Mouse (Mus musculus): ENCODE measurements around the gene Mdm1. TPM values are rescaled to one million over a fixed set of nuclear protein-coding genes. Genes with fewer than 3 reads are reported as not detected.

Gene Mdm1
- 1 to 10 TPM; 7.6 to 9.6 TPM for total RNA-seq (2021)
- long read RNA-seq, experiment 1, partial matches to known transcripts = 1 of 10 reads
- long read RNA-seq, experiment 1, other reads (novel, unspliced or antisense) = 7 of 10 reads
- long read RNA-seq, experiment 2, partial matches to known transcripts = 0 of 6 reads
- long read RNA-seq, experiment 2, other reads (novel, unspliced or antisense) = 1 of 6 reads

DNA sequence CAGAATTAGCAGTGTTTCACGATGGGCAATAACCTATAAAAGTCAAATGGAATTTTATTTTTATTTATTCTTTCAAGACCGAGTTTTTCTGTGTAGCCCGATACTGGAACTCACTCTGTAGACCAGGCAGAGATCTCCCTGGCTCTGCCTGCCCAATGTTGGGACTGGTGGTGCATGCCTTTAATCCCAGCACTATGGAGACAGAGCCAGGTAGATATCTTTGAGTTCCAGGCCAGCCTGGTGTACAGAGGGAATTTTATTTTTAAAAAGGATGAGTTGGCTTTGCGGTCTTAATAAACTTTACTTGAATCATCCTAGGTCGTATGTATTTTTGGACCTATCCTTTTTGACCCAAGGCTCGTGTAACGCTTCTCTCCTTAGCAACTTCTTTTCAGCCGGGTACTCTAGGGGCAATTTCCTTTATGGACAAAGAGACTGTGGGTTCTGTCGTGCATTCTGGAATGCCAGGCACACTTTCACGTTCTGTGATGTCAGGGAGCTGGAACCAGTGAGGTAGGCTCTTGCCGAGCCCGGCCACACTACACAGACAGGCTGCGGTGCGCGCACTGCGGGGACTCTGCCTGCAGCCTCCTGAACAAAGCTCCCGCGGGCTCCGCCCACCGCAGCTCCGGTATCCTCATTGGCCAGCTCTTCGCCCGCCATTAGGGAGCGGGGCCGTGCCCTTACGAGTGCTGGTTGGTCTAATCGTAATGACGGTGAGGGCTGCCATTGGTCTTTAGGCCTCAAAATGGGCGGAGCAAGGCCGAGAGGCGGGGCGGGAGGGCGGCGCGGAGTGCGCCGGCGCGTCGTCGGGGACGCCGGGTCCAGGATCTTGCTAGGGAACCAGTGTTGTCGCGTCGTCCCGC is at the start of gene Mdm1:
TSS of gene Mdm1 (plus strand) at position 794 of the 866 bp plus-strand sequence.
- DNase-seq (ENCODE audit: low spot score in 2 of 2) = peak; percentile 95 to 96

DNA sequence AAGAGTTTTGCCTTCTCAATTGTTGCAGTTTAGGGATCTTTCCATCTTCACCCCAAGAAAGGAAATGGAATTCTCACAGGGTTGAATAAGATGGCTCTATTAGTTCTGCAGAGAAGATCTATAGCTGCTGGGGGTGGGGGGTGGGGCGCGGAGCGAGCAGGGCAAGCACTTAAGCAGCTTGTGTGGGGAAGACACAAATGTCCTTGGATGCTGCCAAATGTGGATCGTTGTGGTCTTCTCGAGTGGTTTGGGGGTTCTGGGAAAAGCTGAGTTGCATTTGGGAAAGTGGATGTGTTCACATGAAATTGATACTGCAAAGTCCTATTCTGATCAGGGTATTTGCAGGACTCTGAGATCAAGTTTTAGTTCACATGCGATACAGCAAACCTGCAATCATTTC is 48.9 kb upstream of the Mdm1 start:
- no peak for DNase-seq (ENCODE audit: low spot score in 2 of 2)

DNA sequence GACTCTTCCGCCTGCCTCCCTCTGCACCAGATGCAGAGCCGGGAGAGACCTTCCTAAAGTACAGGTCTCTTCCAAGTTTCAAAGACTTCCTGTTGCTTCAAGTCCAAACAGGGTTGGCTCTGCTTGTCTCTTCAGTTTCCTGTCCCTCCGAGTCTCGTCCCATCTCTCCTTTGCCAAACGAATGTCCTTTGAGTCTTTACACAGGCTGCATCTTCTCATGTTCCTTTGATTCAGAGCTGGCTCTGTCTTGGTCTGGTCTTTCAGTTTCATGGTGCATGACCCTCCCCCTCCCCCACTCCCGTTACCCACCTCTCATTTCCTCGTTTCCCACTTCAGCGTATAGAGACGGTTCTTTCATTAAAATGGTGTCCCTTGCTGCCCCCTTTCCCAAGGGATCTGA is 47.9 kb upstream of the Mdm1 start:
- DNase-seq (ENCODE audit: low spot score in 2 of 2) = no peak

DNA sequence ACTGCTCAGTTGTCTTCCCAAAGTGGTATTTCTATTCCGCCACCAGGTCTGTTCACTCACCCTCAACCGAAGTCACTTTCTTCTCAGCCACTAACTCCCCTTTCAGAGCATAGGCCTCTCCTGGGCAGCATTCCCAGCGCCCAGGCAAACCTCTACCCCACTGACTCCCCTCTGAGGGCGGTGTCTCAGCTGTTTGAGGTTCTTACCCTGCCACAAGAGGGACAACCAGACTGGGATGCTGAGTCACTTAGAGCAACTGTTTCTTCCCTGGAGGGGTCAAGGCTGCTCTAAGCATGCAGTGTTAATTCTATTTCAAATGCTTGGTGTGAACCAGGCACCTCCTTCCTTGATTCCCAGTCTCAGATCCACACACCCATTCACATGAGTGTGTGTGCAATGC is 46.8 kb upstream of the Mdm1 start:
- DNase-seq (ENCODE audit: low spot score in 2 of 2) = no peak

DNA sequence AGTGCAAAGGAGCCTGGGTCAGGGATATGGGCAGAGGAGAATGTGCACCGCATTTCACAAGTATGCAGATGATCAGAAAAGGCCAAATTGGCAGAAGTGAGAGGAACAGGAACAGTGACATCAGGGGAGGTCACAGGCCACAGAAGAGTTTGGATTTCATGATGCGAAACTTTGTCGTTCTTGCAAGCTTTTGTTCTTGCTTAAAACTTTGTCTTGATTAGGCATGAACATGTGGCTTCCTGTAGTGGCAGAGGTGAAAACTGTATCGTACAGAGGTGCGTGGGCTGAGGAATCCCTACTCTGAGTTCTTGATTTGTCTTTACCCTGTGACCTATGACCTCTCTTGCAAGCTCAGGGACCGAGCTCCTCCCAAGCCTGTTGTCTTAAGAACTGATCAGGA is 45.4 kb upstream of the Mdm1 start:
- no peak for DNase-seq (ENCODE audit: low spot score in 2 of 2)

DNA sequence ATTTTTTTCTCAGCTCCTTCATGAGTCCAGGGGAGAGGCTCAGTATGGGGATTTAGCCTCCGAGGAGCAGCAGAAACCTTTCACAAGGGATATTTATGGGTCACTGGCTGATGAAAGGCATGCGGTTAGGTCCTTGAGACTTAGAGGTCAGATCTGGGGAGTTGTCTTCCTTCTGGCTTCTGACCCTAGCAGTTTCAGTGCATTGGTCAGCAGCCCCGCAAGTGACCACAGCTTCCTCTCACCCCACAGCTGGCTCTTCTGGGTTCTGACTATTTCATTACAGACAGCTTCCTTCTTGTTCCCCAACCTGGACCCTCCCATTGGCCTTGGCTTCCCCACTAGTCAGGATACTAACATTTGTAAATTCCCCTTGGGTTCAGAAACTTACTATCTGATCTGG is 43.7 kb upstream of the Mdm1 start:
- no peak for DNase-seq (ENCODE audit: low spot score in 2 of 2)

GRCm38 (mm10) chr10:118100570-118100969 is 41.0 kb upstream of the Mdm1 start:
- no peak for DNase-seq (ENCODE audit: low spot score in 2 of 2)

GRCm38 (mm10) chr10:118101056-118101455 is 40.6 kb upstream of the Mdm1 start:
- no peak for DNase-seq (ENCODE audit: low spot score in 2 of 2)

GRCm38 (mm10) chr10:118103020-118103666 is 38.5 kb upstream of the Mdm1 start:
- DNase-seq (ENCODE audit: low spot score in 2 of 2) = peak; percentile 56 to 81

GRCm38 (mm10) chr10:118103906-118104305 is 37.7 kb upstream of the Mdm1 start:
- DNase-seq (ENCODE audit: low spot score in 2 of 2) = no peak

GRCm38 (mm10) chr10:118107031-118107430 is 34.6 kb upstream of the Mdm1 start:
- DNase-seq (ENCODE audit: low spot score in 2 of 2) = no peak

DNA sequence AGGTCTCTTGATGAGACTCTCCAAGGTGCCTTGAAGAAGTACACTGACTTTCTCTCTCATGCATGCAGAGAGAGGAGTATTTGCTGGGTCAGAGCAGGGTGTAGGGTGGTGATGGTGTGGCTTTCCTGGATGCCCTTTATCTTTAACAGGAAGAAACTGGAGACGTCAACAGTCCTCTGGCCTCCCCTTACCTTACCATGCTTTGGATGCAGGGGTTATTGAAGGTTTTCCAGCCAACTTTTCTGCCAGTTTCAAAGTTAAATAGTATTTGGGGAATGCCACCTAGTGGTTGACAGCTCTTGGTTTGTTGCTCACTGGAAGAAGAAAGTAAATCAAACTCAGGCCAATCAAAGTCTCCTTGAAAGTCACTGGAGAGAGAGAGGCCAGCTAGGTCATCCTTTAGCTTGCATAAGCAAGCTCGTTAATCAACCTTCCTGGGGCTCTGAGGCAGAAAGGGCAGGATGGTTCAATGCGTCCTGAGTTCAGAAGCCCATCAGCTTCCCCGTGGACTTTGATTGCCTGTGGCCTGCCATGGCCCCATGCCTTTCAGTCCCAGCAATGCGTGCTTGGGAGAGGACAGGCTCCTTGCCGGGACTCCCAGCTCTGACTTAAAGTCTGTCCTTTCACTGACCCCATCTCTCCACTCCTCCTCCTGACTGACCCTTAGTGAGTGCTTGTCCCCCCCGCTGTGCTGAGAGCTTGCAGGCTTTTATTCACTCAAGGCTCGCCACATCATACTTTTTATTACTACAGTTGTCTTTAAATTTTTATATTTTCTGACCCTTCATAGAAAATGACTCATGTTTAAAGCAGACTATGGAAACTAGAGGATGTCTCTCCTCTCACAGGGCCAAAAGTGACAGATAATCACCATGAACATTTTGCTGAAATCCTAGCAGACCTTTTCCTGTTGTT is 31.3 kb upstream of the Mdm1 start:
- DNase-seq (ENCODE audit: low spot score in 2 of 2) = peak in 1 of 2 experiments; percentile 29

DNA sequence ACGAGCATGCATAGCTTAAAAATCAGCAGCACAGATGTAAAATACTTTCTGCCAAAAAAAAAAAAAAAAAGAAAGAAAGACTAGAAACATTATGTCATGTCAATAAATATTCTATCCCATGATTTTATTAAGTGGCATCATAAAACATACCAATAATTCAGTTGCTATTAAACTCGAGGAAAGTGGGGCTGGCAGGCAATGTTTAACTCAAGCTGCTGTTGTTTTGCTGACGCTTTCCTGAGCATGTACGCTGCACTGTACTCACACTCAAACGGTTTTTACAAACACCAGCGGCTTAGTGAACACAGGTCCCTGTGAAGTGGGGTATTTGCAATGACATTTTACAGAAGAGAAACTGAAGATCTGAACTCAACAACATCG is 30.7 kb upstream of the Mdm1 start:
- no peak for DNase-seq (ENCODE audit: low spot score in 2 of 2)

DNA sequence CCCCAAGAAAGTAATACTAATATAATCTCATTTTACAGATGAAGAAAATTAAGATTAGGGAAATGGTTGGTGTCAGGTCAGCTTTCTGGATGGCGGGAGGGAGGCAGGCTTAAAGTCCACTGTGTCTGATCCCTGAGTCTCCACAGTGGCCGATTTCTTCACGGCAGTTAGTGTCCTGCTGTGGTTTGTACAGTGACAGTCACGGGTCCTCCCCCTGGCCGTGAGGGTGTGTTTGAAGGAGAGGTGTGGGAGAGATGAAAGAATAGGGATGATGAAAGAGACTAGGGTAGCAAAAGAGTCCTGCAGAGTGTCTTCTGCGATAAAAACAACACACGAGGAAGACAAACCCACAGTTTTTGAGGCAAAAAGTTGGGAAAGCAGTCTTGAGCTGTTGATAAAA is 30.0 kb upstream of the Mdm1 start:
- no peak for DNase-seq (ENCODE audit: low spot score in 2 of 2)

GRCm38 (mm10) chr10:118112294-118112893 is 29.2 kb upstream of the Mdm1 start:
- no peak for DNase-seq (ENCODE audit: low spot score in 2 of 2)

GRCm38 (mm10) chr10:118113256-118113682 is 28.3 kb upstream of the Mdm1 start:
- DNase-seq (ENCODE audit: low spot score in 2 of 2) = no peak

DNA sequence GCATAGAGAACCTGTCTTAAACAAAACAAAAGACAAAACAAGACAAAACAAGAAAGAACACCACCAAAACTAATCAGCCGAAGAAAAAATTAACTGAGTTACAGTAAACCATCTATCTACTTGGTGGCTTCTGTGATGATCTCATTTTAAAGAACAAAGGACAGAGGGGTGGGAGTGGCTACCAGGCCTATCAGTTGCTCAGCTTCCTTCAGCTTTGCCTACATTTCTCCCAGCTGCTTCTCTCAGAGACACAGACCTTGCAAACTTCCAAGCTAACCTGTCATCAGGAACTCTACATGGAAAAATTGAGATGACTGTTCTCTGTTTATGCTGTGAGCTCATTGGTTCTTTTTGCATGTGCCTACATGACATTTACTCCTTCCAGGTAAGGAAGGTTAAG is 27.3 kb upstream of the Mdm1 start:
- no peak for DNase-seq (ENCODE audit: low spot score in 2 of 2)

- DNase-seq (ENCODE audit: low spot score in 2 of 2) = no peak
Observed at GRCm38 (mm10) chr10:118116456-118116855, 25.2 kb upstream of the Mdm1 start.

GRCm38 (mm10) chr10:118121047-118121936 is 20.3 kb upstream of the Mdm1 start:
- DNase-seq (ENCODE audit: low spot score in 2 of 2) = peak in 1 of 2 experiments; percentile 31

DNA sequence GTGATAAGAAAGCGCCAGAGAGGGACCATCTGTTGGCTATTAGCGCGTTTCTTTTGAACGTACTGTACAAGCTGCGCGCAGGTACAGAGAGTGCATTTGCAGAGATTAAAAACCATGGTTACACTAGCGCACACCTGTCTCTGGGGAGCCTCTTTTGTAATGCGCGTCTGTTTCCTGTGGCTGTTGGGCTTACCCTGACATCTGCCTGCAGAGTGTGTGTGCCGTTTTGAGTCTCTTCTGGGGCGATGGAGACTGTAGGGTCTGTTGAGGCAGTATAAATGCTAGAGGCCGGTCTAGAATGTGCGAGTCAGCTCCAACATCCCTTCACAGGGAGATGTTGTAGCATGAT is 19.7 kb upstream of the Mdm1 start:
- no peak for DNase-seq (ENCODE audit: low spot score in 2 of 2)

All from gastrocnemius, postnatal 4 days (tissue).